Mouse (Mus musculus): ENCODE results near the gene Ly6c2. TPM values are rescaled to one million over a fixed set of nuclear protein-coding genes. Genes with fewer than 3 reads are reported as not detected.

Gene Ly6c2
- total RNA-seq, 1 experiment from 2014 or later, result 3.2 TPM

Other genes starting within 250 kb of the Ly6c2 start
- gene 2010109I03Rik, start 214.9 kb downstream of the Ly6c2 start, total RNA-seq (2021), result 2.9 and 4.2 TPM in 2 replicates
- not detected in 2 replicates for gene Ly6i, start 128.5 kb downstream of the Ly6c2 start, total RNA-seq (2021)
- 38.3 and 38.4 TPM in 2 replicates for gene Ly6a, start 113.9 kb downstream of the Ly6c2 start, total RNA-seq (2021)
- 70.1 and 72.8 TPM in 2 replicates for gene Ly6c1, start 63.1 kb downstream of the Ly6c2 start, total RNA-seq (2021)
- gene Ly6g, start 43.3 kb upstream of the Ly6c2 start, total RNA-seq (2021), result not detected in 2 replicates
- gene BC025446, start 104.4 kb upstream of the Ly6c2 start, total RNA-seq (2021), result not detected in 2 replicates
- gene Ly6f, start 156.5 kb upstream of the Ly6c2 start, total RNA-seq (2021), result not detected in 2 replicates